Mouse (Mus musculus) spleen, postnatal 10 days (tissue): Measurements from ENCODE around the gene Esf1.
"Not testable (repeated sequence)": the region's sequence is repeated elsewhere in the genome, so short reads cannot be mapped to it uniquely, and the experiment has no call there.

Source experiments
- DNase-seq, 2 experiments: peaks; one replicate each; pipeline ENCODE4 v3.0.0; 2021 to 2022; ENCODE audit warnings: low spot score in 2 of 2

Gene Esf1

GRCm38 (mm10) chr2:140096034-140096433 is 74.3 kb downstream of the Esf1 start:
- no peak for DNase-seq

GRCm38 (mm10) chr2:140093433-140093832 is 76.9 kb downstream of the Esf1 start:
- DNase-seq = no peak

- no peak for DNase-seq
Measured at GRCm38 (mm10) chr2:140084245-140084644, 86.1 kb downstream of the Esf1 start.

- DNase-seq = no peak
Measured at GRCm38 (mm10) chr2:140080747-140081577, 89.4 kb downstream of the Esf1 start.

- not testable (repeated sequence) for DNase-seq
Measured at GRCm38 (mm10) chr2:140079284-140079683, 91.1 kb downstream of the Esf1 start.

GRCm38 (mm10) chr2:140078600-140079280 is 91.6 kb downstream of the Esf1 start:
- DNase-seq = no peak

- DNase-seq = no peak
Measured at GRCm38 (mm10) chr2:140077476-140077875, 92.9 kb downstream of the Esf1 start.

- DNase-seq = no peak
Measured at GRCm38 (mm10) chr2:140075150-140075549, 95.2 kb downstream of the Esf1 start.
